Mouse (Mus musculus): ENCODE results near the gene Jtb. TPM values are rescaled to one million over a fixed set of nuclear protein-coding genes. Genes with fewer than 3 reads are reported as not detected.
A peak's percentile ranks its signal among the peaks of the same experiment; 100 is the strongest.

The Jtb gene
- polyA plus RNA-seq, 1 experiment from 2014 or later: 154 TPM

- WGBS: 5% methylated on average over 5 of the region's 5 CpGs
- ATAC-seq: no peak
- no peak overlapping the region for H3K27ac ChIP-seq (ENCODE audit: low read length)
Observed at GRCm38 (mm10) chr3:90212723-90213122, 18.7 kb upstream of the Jtb start.

GRCm38 (mm10) chr3:90213377-90213866 is 18.0 kb upstream of the Jtb start, which contains the start of the genes Rps27 and Rab13:
Gene Rps27 (minus strand): TSS chr3:90213651.
Gene Rab13 (plus strand): TSS chr3:90213695.
- under 1% methylated on average over 42 of the region's 42 CpGs for WGBS
- H3K27me3 ChIP-seq (replicated peaks; ENCODE audit: insufficient read depth, low read length): no peaks in the 10 kb centered on the region

More at GRCm38 (mm10) chr3:90212723-90213122, 18.7 kb upstream of the Jtb start:
- H3K4me3 ChIP-seq (ENCODE audit: low read depth, low read length): peak overlapping the region; percentile 87
- no peak for DNase-seq (ENCODE audit: low spot score)
- no peak for TF ChIP-seq EP300 (IDR thresholded peaks at IDR 0.05)
- no peak for TF ChIP-seq CTCF (IDR thresholded peaks at IDR 0.05)
- peaks cover 16% of the 10 kb centered on the region; the same call in 1 of the 2 replicates for H3K36me3 ChIP-seq (ENCODE audit: insufficient read depth, low read length)
- H3K4me2 ChIP-seq (replicated peaks; ENCODE audit: low read depth, low read length): peak overlapping the region; percentile 57
- no peaks in the 10 kb centered on the region for H3K27me3 ChIP-seq (replicated peaks; ENCODE audit: insufficient read depth, low read length)
- H3K9ac ChIP-seq (replicated peaks; ENCODE audit: low read depth): peak overlapping the region; percentile 98
- peaks cover 8% of the 10 kb centered on the region; the same call in 1 of the 2 replicates for H3K4me1 ChIP-seq (ENCODE audit: insufficient read depth, low read depth, low read length)
- no peaks in the 10 kb centered on the region for H3K9me3 ChIP-seq (ENCODE audit: low read length)

DNA sequence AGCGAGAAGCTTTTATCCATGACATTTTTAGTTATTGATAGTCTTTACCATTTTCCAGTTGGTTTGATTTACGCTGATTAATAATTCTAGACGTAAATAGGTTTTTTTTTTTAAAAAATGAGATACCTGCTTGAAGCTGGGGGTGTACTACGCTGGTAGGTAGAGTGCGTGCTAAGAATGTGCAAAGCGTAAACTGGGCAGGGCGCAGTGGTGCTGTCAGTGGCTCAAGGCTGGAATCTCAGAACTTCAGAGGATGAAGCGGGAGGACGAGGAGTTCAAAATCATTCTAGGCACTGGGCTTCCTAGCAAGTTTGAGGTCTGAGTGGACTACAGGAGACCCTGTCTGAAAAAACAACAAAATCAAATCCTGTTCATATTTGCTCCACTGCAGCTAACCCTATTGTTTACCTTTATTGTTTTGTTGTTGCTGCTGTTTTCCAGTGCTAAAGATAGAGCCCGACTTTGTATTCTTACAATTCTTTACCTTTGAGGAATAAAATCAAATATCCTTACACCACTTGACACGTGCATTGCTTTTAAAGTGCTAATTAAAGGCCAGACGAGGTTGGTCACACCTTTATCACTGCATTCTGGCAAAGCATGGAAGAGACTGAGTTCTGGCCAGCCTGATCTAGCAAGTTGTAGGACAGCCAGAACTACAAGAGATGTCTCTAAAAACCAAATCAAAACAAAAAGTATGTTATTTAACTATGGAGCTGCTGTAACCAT is 17.3 kb upstream of the Jtb start:
- Histone ChIP-seq H3K27ac (ENCODE audit: low read length) (peak overlapping the region; percentile 38), H3K36me3 (ENCODE audit: insufficient read depth, low read length) (0 out of 2 replicates have a peak, but pooled peaks cover 9% of the 10 kb centered on the region), H3K9ac (replicated peaks; ENCODE audit: low read depth) (no peak overlapping the region; the same call in 1 of the 2 replicates), H3K4me3 (ENCODE audit: low read depth, low read length) (peak overlapping the region; percentile 87), H3K4me2 (replicated peaks; ENCODE audit: low read depth, low read length) (peak overlapping the region; percentile 57), H3K4me1 (ENCODE audit: insufficient read depth, low read depth, low read length) (peaks cover 8% of the 10 kb centered on the region; the same call in 1 of the 2 replicates), H3K9me3 (ENCODE audit: low read length) (no peaks in the 10 kb centered on the region), H3K27me3 (replicated peaks; ENCODE audit: insufficient read depth, low read length) (no peaks in the 10 kb centered on the region)
- TF ChIP-seq CTCF (IDR thresholded peaks at IDR 0.05): no peak
- TF ChIP-seq EP300 (IDR thresholded peaks at IDR 0.05): no peak
- 12% methylated on average over 12 of the region's 12 CpGs for WGBS
- ATAC-seq (peak; percentile 29; the same call in 1 of the 2 replicates), DNase-seq (ENCODE audit: low spot score) (peak; percentile 35)

More at GRCm38 (mm10) chr3:90213377-90213866, 18.0 kb upstream of the Jtb start, which contains the start of the genes Rps27 and Rab13:
- peak; percentile 99 for DNase-seq (ENCODE audit: low spot score)
- H3K9me3 ChIP-seq (ENCODE audit: low read length): no peaks in the 10 kb centered on the region
- H3K9ac ChIP-seq (replicated peaks; ENCODE audit: low read depth): peak within 1 kb of the TSS; percentile 98
- peak within 1 kb of the TSS; percentile 57 for H3K4me2 ChIP-seq (replicated peaks; ENCODE audit: low read depth, low read length)
- peaks cover 12% of the 10 kb centered on the region; the same call in 1 of the 2 replicates for H3K36me3 ChIP-seq (ENCODE audit: insufficient read depth, low read length)
- ATAC-seq: peak; percentile 95
- no peak for TF ChIP-seq CTCF (IDR thresholded peaks at IDR 0.05)
- TF ChIP-seq EP300 (IDR thresholded peaks at IDR 0.05): no peak; the same call in 1 of the 2 replicates
- peaks cover 8% of the 10 kb centered on the region; the same call in 1 of the 2 replicates for H3K4me1 ChIP-seq (ENCODE audit: insufficient read depth, low read depth, low read length)
- peak within 1 kb of the TSS; percentile 87 for H3K4me3 ChIP-seq (ENCODE audit: low read depth, low read length)
- H3K27ac ChIP-seq (ENCODE audit: low read length): peak within 1 kb of the TSS; percentile 91

- 35% methylated on average over 1 of the region's 1 CpGs for WGBS
- DNase-seq (ENCODE audit: low spot score): no peak
- TF ChIP-seq CTCF (IDR thresholded peaks at IDR 0.05) (peak; percentile 50), EP300 (IDR thresholded peaks at IDR 0.05) (no peak)
- Histone ChIP-seq H3K27ac (ENCODE audit: low read length) (no peak overlapping the region), H3K36me3 (ENCODE audit: insufficient read depth, low read length) (0 out of 2 replicates have a peak, but pooled peaks cover 5% of the 10 kb centered on the region), H3K27me3 (replicated peaks; ENCODE audit: insufficient read depth, low read length) (no peaks in the 10 kb centered on the region), H3K9ac (replicated peaks; ENCODE audit: low read depth) (no peak overlapping the region), H3K4me3 (ENCODE audit: low read depth, low read length) (no peak overlapping the region), H3K4me1 (ENCODE audit: insufficient read depth, low read depth, low read length) (peaks cover 8% of the 10 kb centered on the region; the same call in 1 of the 2 replicates), H3K4me2 (replicated peaks; ENCODE audit: low read depth, low read length) (no peak overlapping the region), H3K9me3 (ENCODE audit: low read length) (no peaks in the 10 kb centered on the region)
- ATAC-seq: no peak
Observed at GRCm38 (mm10) chr3:90215825-90216380, 15.5 kb upstream of the Jtb start.

DNA sequence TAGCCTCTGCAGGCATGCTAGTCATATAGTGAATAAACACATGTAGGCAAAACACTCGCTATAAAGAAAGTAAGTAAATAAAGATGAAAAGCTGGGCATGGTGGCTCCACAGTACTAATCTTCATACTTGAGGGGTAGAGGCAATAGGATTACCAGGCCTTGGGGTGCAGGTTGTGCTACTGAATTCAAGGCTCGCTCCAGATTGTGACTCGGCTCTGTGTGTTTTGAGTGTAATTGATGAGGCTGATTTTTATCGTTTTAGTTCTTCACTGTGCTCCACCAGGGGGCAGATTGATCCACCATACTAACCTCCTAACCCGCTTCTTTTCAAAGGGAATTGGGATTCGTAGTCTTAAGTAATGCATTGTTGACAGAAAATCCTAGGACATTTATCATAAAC is 11.3 kb upstream of the Jtb start:
- DNase-seq (ENCODE audit: low spot score): peak; percentile 83
- H3K4me3 ChIP-seq (ENCODE audit: low read depth, low read length): peak overlapping the region; percentile 50

GRCm38 (mm10) chr3:90220531-90220951 is 10.9 kb upstream of the Jtb start:
- Histone ChIP-seq H3K9me3 (ENCODE audit: low read length) (no peaks in the 10 kb centered on the region), H3K4me2 (replicated peaks; ENCODE audit: low read depth, low read length) (peak overlapping the region; percentile 73), H3K4me1 (ENCODE audit: insufficient read depth, low read depth, low read length) (peaks cover 4% of the 10 kb centered on the region), H3K27ac (ENCODE audit: low read length) (peak overlapping the region; percentile 75), H3K36me3 (ENCODE audit: insufficient read depth, low read length) (0 out of 2 replicates have a peak, but pooled peaks cover 6% of the 10 kb centered on the region), H3K4me3 (ENCODE audit: low read depth, low read length) (peak overlapping the region; percentile 50), H3K27me3 (replicated peaks; ENCODE audit: insufficient read depth, low read length) (no peaks in the 10 kb centered on the region), H3K9ac (replicated peaks; ENCODE audit: low read depth) (peak overlapping the region; percentile 37)
- TF ChIP-seq CTCF (IDR thresholded peaks at IDR 0.05) (no peak), EP300 (IDR thresholded peaks at IDR 0.05) (0 out of 2 replicates have a peak, but pooled peaks have one; percentile 44)
- 2% methylated on average over 15 of the region's 20 CpGs for WGBS
- DNase-seq (ENCODE audit: low spot score) (peak; percentile 89), ATAC-seq (peak; percentile 93)

More for the DNA sequence above, 11.3 kb upstream of the Jtb start:
- H3K36me3 ChIP-seq (ENCODE audit: insufficient read depth, low read length): 0 out of 2 replicates have a peak, but pooled peaks cover 4% of the 10 kb centered on the region
- H3K4me1 ChIP-seq (ENCODE audit: insufficient read depth, low read depth, low read length): peaks cover 4% of the 10 kb centered on the region
- peak overlapping the region; percentile 73 for H3K4me2 ChIP-seq (replicated peaks; ENCODE audit: low read depth, low read length)
- peak; percentile 61 for ATAC-seq
- peak overlapping the region; percentile 37; the same call in 1 of the 2 replicates for H3K9ac ChIP-seq (replicated peaks; ENCODE audit: low read depth)
- no peaks in the 10 kb centered on the region for H3K27me3 ChIP-seq (replicated peaks; ENCODE audit: insufficient read depth, low read length)
- WGBS: 6% methylated on average over 6 of the region's 6 CpGs
- H3K9me3 ChIP-seq (ENCODE audit: low read length): no peaks in the 10 kb centered on the region
- TF ChIP-seq EP300 (IDR thresholded peaks at IDR 0.05) (no peak), CTCF (IDR thresholded peaks at IDR 0.05) (peak; percentile 77)
- H3K27ac ChIP-seq (ENCODE audit: low read length): peak overlapping the region; percentile 75
